Mouse (Mus musculus) heart, postnatal 4 days (tissue): ENCODE data around the gene B3galt6. TPM values are rescaled to one million over a fixed set of nuclear protein-coding genes. Genes with fewer than 3 reads are reported as not detected.
A peak's percentile ranks its signal among the peaks of the same experiment; 100 is the strongest.

Experiments
- DNase-seq: peaks from one replicate; pipeline ENCODE4 v3.0.0; 2021
- total RNA-seq, 2 experiments: library from RNA; stranded (reverse); gene quantifications; 2 replicates each; pipeline ENCODE4 v1.2.3; 2021

The B3galt6 gene
- total RNA-seq, 2 experiments from 2014 or later, result 4.1 to 4.5 TPM

- no peak for DNase-seq
Measured at GRCm38 (mm10) chr4:155991211-155991907, 1.1 kb downstream of the B3galt6 start.

- no peak for DNase-seq
Measured at GRCm38 (mm10) chr4:155983788-155984187, 8.7 kb downstream of the B3galt6 start.

- DNase-seq, result no peak
Measured at GRCm38 (mm10) chr4:155981436-155982082, 10.9 kb downstream of the B3galt6 start.

GRCm38 (mm10) chr4:155973239-155973638 lies 19.2 kb downstream of the B3galt6 start:
- no peak for DNase-seq

- no peak for DNase-seq
Measured at GRCm38 (mm10) chr4:155972651-155973050, 19.8 kb downstream of the B3galt6 start.

GRCm38 (mm10) chr4:155970286-155970685 lies 22.2 kb downstream of the B3galt6 start:
- DNase-seq, result no peak

- no peak for DNase-seq
Measured at GRCm38 (mm10) chr4:155969043-155969653, 23.3 kb downstream of the B3galt6 start.

- no peak for DNase-seq
Measured at GRCm38 (mm10) chr4:155964396-155964795, 28.1 kb downstream of the B3galt6 start.

GRCm38 (mm10) chr4:155963106-155963505 lies 29.3 kb downstream of the B3galt6 start:
- no peak for DNase-seq

GRCm38 (mm10) chr4:155962167-155962971 lies 30.1 kb downstream of the B3galt6 start, which contains the start of gene C1qtnf12:
C1qtnf12 (plus strand) TSS chr4:155962318.
- peak; percentile 52 for DNase-seq

- peak; percentile 83 for DNase-seq
Measured at GRCm38 (mm10) chr4:155959275-155959674, 33.2 kb downstream of the B3galt6 start.

- DNase-seq, result no peak
Measured at GRCm38 (mm10) chr4:155955491-155955890, 37.0 kb downstream of the B3galt6 start.

- DNase-seq, result no peak
Measured at GRCm38 (mm10) chr4:155947094-155947493, 45.4 kb downstream of the B3galt6 start.

GRCm38 (mm10) chr4:155944271-155944670 lies 48.2 kb downstream of the B3galt6 start:
- peak; percentile 14 for DNase-seq

GRCm38 (mm10) chr4:155943534-155944249 lies 48.8 kb downstream of the B3galt6 start, which contains the start of gene Ube2j2:
Ube2j2 (plus strand) TSS chr4:155943831.
- peak; percentile 98 for DNase-seq

GRCm38 (mm10) chr4:155943049-155943452 lies 49.4 kb downstream of the B3galt6 start:
- DNase-seq, result peak; percentile 58

Other genes with a start within 250 kb of the B3galt6 start
- 10 to 100 TPM; 82.7 to 89.7 TPM for gene Atad3a, start 231.6 kb downstream of the B3galt6 start, total RNA-seq
- gene Vwa1, start 218.0 kb downstream of the B3galt6 start, total RNA-seq, result 10 to 100 TPM; 11.5 to 12.5 TPM
- 1 to 10 TPM; 4.6 to 4.9 TPM for gene Tmem88b, start 206.8 kb downstream of the B3galt6 start, total RNA-seq
- not detected for gene Ankrd65, start 202.2 kb downstream of the B3galt6 start, total RNA-seq
- gene Mrpl20, start 189.8 kb downstream of the B3galt6 start, total RNA-seq, result 10 to 100 TPM; 78.1 to 95.5 TPM
- 10 to 100 TPM; 58.2 to 59.4 TPM for gene Ccnl2, start 180.2 kb downstream of the B3galt6 start, total RNA-seq
- gene Aurkaip1, start 161.4 kb downstream of the B3galt6 start, total RNA-seq, result 10 to 100 TPM; 78.9 to 84.2 TPM
- 10 to 100 TPM; 49.4 to 49.5 TPM for gene Mxra8, start 153.0 kb downstream of the B3galt6 start, total RNA-seq
- 10 to 100 TPM; 32.8 to 33.2 TPM for gene Dvl1, start 145.2 kb downstream of the B3galt6 start, total RNA-seq
- gene Tas1r3, start 129.3 kb downstream of the B3galt6 start, total RNA-seq, result under 1 TPM; 0.14 to 0.20 TPM
- 10 to 100 TPM in 1 of 2 experiments, 1 to 10 TPM in 1; 6.6 to 11.2 TPM for gene Cptp, start 123.2 kb downstream of the B3galt6 start, total RNA-seq
- gene Ints11, start 123.1 kb downstream of the B3galt6 start, total RNA-seq, result 10 to 100 TPM; 16.0 to 19.2 TPM
- gene Pusl1, start 100.9 kb downstream of the B3galt6 start, total RNA-seq, result 10 to 100 TPM; 18.3 to 23.1 TPM
- gene Acap3, start 100.8 kb downstream of the B3galt6 start, total RNA-seq, result 10 to 100 TPM; 16.9 to 21.4 TPM
- gene Ube2j2, start 48.8 kb downstream of the B3galt6 start, total RNA-seq, result 10 to 100 TPM; 72.4 to 81.4 TPM
- gene C1qtnf12, start 30.3 kb downstream of the B3galt6 start, total RNA-seq, result 10 to 100 TPM; 14.7 to 15.2 TPM
- gene Sdf4, start 223 bp upstream of the B3galt6 start, total RNA-seq, result 100 to 1,000 TPM; 107 to 109 TPM
- under 1 TPM; 0.34 to 0.62 TPM for gene Tnfrsf4, start 21.2 kb upstream of the B3galt6 start, total RNA-seq
- under 1 TPM in 1 of 2 experiments, not detected in 1; 0.29 TPM for gene Tnfrsf18, start 33.5 kb upstream of the B3galt6 start, total RNA-seq
- under 1 TPM; 0.16 to 0.55 TPM for gene Ttll10, start 66.8 kb upstream of the B3galt6 start, total RNA-seq
- gene 9430015G10Rik, start 117.3 kb upstream of the B3galt6 start, total RNA-seq, result 1 to 10 TPM; 7.3 to 9.4 TPM
- under 1 TPM in 1 of 2 experiments, not detected in 1; 0.25 TPM for gene Rnf223, start 137.9 kb upstream of the B3galt6 start, total RNA-seq
- gene Agrn, start 204.8 kb upstream of the B3galt6 start, total RNA-seq, result 100 to 1,000 TPM; 112 TPM
- 1 to 10 TPM; 1.3 to 1.4 TPM for gene Isg15, start 208.2 kb upstream of the B3galt6 start, total RNA-seq
- 1 to 10 TPM; 7.6 to 7.7 TPM for gene AW011738, start 210.7 kb upstream of the B3galt6 start, total RNA-seq
- 100 to 1,000 TPM in 1 of 2 experiments, 10 to 100 TPM in 1; 91.2 to 106 TPM for gene Perm1, start 223.2 kb upstream of the B3galt6 start, total RNA-seq
- gene Plekhn1, start 242.2 kb upstream of the B3galt6 start, total RNA-seq, result 10 to 100 TPM in 1 of 2 experiments, 1 to 10 TPM in 1; 9.1 to 10.2 TPM
- gene Noc2l, start 243.4 kb upstream of the B3galt6 start, total RNA-seq, result 10 to 100 TPM; 25.2 to 25.4 TPM